Mouse (Mus musculus): Measurements from ENCODE around the gene Plekhm1. TPM values are rescaled to one million over a fixed set of nuclear protein-coding genes. Genes with fewer than 3 reads are reported as not detected.
A peak's percentile ranks its signal among the peaks of the same experiment; 100 is the strongest.

The Plekhm1 gene
- total and polyA plus RNA-seq, 3 experiments = 8.9 to 35.1 (median 11.7) TPM

GRCm38 (mm10) chr11:103362054-103362432, 50.4 kb downstream of the Plekhm1 start:
- ATAC-seq (ENCODE audit: extremely low read depth, insufficient number of reproducible peaks, low FRiP score, poor library complexity, severe bottlenecking) = 0 out of 2 replicates have a peak, but pooled peaks have one; percentile 24
- DNase-seq (ENCODE audit: low spot score) = no peak

GRCm38 (mm10) chr11:103361396-103362053, 51.0 kb downstream of the Plekhm1 start:
- TF ChIP-seq GATA2 (IDR thresholded peaks at IDR 0.05; ENCODE audit: borderline replicate concordance, low read depth, low read length) (no peak), GATA1 (IDR thresholded peaks at IDR 0.05; ENCODE audit: borderline replicate concordance, low read length) (no peak), POLR2AphosphoS5 (IDR thresholded peaks at IDR 0.05; ENCODE audit: insufficient replicate concordance, low read depth, low read length) (no peak), TAL1 (conservative IDR thresholded peaks at IDR 0.05; ENCODE audit: low read depth, low read length) (no peak), CTCF (IDR thresholded peaks at IDR 0.05; ENCODE audit: low read depth, low read length) (no peak)
- H3K27me3 ChIP-seq (ENCODE audit: insufficient read depth, low read length) = peaks cover 55% of the 10 kb centered on the region
- H3K9me3 ChIP-seq (replicated peaks) = peaks cover 15% of the 10 kb centered on the region
- DNase-seq (ENCODE audit: low spot score) (no peak), ATAC-seq (ENCODE audit: extremely low read depth, insufficient number of reproducible peaks, low FRiP score, poor library complexity, severe bottlenecking) (no peak)
- peak overlapping the region; percentile 73; the same call in 1 of the 2 replicates for H3K4me3 ChIP-seq (ENCODE audit: low read depth, low read length)
- H3K4me1 ChIP-seq (ENCODE audit: insufficient read depth, low read depth, low read length) = peaks cover 57% of the 10 kb centered on the region
- H3K36me3 ChIP-seq (replicated peaks) = peaks cover 56% of the 10 kb centered on the region

More at GRCm38 (mm10) chr11:103362054-103362432, 50.4 kb downstream of the Plekhm1 start:
- peak overlapping the region; percentile 73 for H3K4me3 ChIP-seq (ENCODE audit: low read depth, low read length)
- peaks cover 56% of the 10 kb centered on the region for H3K4me1 ChIP-seq (ENCODE audit: insufficient read depth, low read depth, low read length)
- H3K27me3 ChIP-seq (ENCODE audit: insufficient read depth, low read length) = peaks cover 49% of the 10 kb centered on the region
- H3K36me3 ChIP-seq (replicated peaks) = peaks cover 59% of the 10 kb centered on the region
- TF ChIP-seq POLR2AphosphoS5 (IDR thresholded peaks at IDR 0.05; ENCODE audit: insufficient replicate concordance, low read depth, low read length) (no peak), CTCF (IDR thresholded peaks at IDR 0.05; ENCODE audit: low read depth, low read length) (no peak), GATA2 (IDR thresholded peaks at IDR 0.05; ENCODE audit: borderline replicate concordance, low read depth, low read length) (no peak), GATA1 (IDR thresholded peaks at IDR 0.05; ENCODE audit: borderline replicate concordance, low read length) (no peak), TAL1 (conservative IDR thresholded peaks at IDR 0.05; ENCODE audit: low read depth, low read length) (no peak)
- H3K9me3 ChIP-seq (replicated peaks) = peaks cover 15% of the 10 kb centered on the region

GRCm38 (mm10) chr11:103360661-103361081, 51.8 kb downstream of the Plekhm1 start:
- no peak for DNase-seq (ENCODE audit: low spot score)
- H3K9me3 ChIP-seq (replicated peaks) = peaks cover 15% of the 10 kb centered on the region
- no peak for ATAC-seq (ENCODE audit: extremely low read depth, insufficient number of reproducible peaks, low FRiP score, poor library complexity, severe bottlenecking)
- peaks cover 47% of the 10 kb centered on the region for H3K36me3 ChIP-seq (replicated peaks)
- peak overlapping the region; percentile 52; the same call in 1 of the 2 replicates for H3K4me3 ChIP-seq (ENCODE audit: low read depth, low read length)
- peaks cover 63% of the 10 kb centered on the region for H3K27me3 ChIP-seq (ENCODE audit: insufficient read depth, low read length)
- peaks cover 64% of the 10 kb centered on the region for H3K4me1 ChIP-seq (ENCODE audit: insufficient read depth, low read depth, low read length)
- TF ChIP-seq POLR2AphosphoS5 (IDR thresholded peaks at IDR 0.05; ENCODE audit: insufficient replicate concordance, low read depth, low read length) (no peak), TAL1 (conservative IDR thresholded peaks at IDR 0.05; ENCODE audit: low read depth, low read length) (no peak), GATA1 (IDR thresholded peaks at IDR 0.05; ENCODE audit: borderline replicate concordance, low read length) (no peak), GATA2 (IDR thresholded peaks at IDR 0.05; ENCODE audit: borderline replicate concordance, low read depth, low read length) (no peak), CTCF (IDR thresholded peaks at IDR 0.05; ENCODE audit: low read depth, low read length) (no peak)

GRCm38 (mm10) chr11:103359841-103360641, 52.4 kb downstream of the Plekhm1 start:
- TF ChIP-seq CTCF (IDR thresholded peaks at IDR 0.05; ENCODE audit: low read depth, low read length) (no peak), TAL1 (conservative IDR thresholded peaks at IDR 0.05; ENCODE audit: low read depth, low read length) (no peak), POLR2AphosphoS5 (IDR thresholded peaks at IDR 0.05; ENCODE audit: insufficient replicate concordance, low read depth, low read length) (no peak), GATA2 (IDR thresholded peaks at IDR 0.05; ENCODE audit: borderline replicate concordance, low read depth, low read length) (no peak), GATA1 (IDR thresholded peaks at IDR 0.05; ENCODE audit: borderline replicate concordance, low read length) (no peak)
- Histone ChIP-seq H3K27me3 (ENCODE audit: insufficient read depth, low read length) (peaks cover 63% of the 10 kb centered on the region), H3K4me3 (ENCODE audit: low read depth, low read length) (peak overlapping the region; percentile 52; the same call in 1 of the 2 replicates), H3K36me3 (replicated peaks) (peaks cover 41% of the 10 kb centered on the region), H3K4me1 (ENCODE audit: insufficient read depth, low read depth, low read length) (peaks cover 58% of the 10 kb centered on the region), H3K9me3 (replicated peaks) (peaks cover 15% of the 10 kb centered on the region)
- ATAC-seq (ENCODE audit: extremely low read depth, insufficient number of reproducible peaks, low FRiP score, poor library complexity, severe bottlenecking) (no peak), DNase-seq (ENCODE audit: low spot score) (no peak)

- peak; percentile 38; the same call in 1 of the 2 replicates for ATAC-seq (ENCODE audit: extremely low read depth, insufficient number of reproducible peaks, low FRiP score, poor library complexity, severe bottlenecking)
- Histone ChIP-seq H3K4me1 (ENCODE audit: insufficient read depth, low read depth, low read length) (peaks cover 50% of the 10 kb centered on the region), H3K27me3 (ENCODE audit: insufficient read depth, low read length) (peaks cover 63% of the 10 kb centered on the region), H3K4me3 (ENCODE audit: low read depth, low read length) (peak overlapping the region; percentile 30; the same call in 1 of the 2 replicates), H3K9me3 (replicated peaks) (peaks cover 15% of the 10 kb centered on the region), H3K36me3 (replicated peaks) (peaks cover 34% of the 10 kb centered on the region)
- TF ChIP-seq CTCF (IDR thresholded peaks at IDR 0.05; ENCODE audit: low read depth, low read length) = peak; percentile 78
- TF ChIP-seq GATA2 (IDR thresholded peaks at IDR 0.05; ENCODE audit: borderline replicate concordance, low read depth, low read length) = no peak
- DNase-seq (ENCODE audit: low spot score) = peak; percentile 66
Measured at GRCm38 (mm10) chr11:103359122-103359521, 53.4 kb downstream of the Plekhm1 start.

DNA sequence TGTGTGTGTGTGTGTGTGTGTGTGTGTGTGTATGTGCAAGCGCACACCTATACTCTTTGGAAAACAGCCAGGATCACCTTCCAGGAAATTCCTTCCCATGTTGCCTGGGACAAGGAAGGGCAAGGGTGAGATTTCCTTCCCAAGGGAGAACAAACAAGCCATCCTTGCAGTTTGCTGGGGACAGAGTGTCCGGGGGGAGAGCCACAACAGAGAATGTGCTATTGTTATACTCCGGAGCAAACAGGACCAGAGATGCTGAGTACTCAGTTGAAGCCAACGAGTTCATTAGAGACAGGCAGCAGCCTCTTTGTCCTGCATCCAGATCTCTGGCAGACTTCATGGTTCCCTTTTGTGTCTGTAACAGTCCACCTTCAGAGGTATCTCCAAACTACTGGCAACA, 54.2 kb downstream of the Plekhm1 start:
- ATAC-seq (ENCODE audit: extremely low read depth, insufficient number of reproducible peaks, low FRiP score, poor library complexity, severe bottlenecking) (no peak), DNase-seq (ENCODE audit: low spot score) (no peak)
- Histone ChIP-seq H3K36me3 (replicated peaks) (peaks cover 34% of the 10 kb centered on the region), H3K9me3 (replicated peaks) (peaks cover 15% of the 10 kb centered on the region), H3K4me3 (ENCODE audit: low read depth, low read length) (no peak overlapping the region), H3K27me3 (ENCODE audit: insufficient read depth, low read length) (peaks cover 56% of the 10 kb centered on the region), H3K4me1 (ENCODE audit: insufficient read depth, low read depth, low read length) (peaks cover 42% of the 10 kb centered on the region)
- no peak for TF ChIP-seq POLR2AphosphoS5 (IDR thresholded peaks at IDR 0.05; ENCODE audit: insufficient replicate concordance, low read depth, low read length)
- no peak for TF ChIP-seq GATA2 (IDR thresholded peaks at IDR 0.05; ENCODE audit: borderline replicate concordance, low read depth, low read length)
- no peak for TF ChIP-seq CTCF (IDR thresholded peaks at IDR 0.05; ENCODE audit: low read depth, low read length)
- no peak for TF ChIP-seq TAL1 (conservative IDR thresholded peaks at IDR 0.05; ENCODE audit: low read depth, low read length)
- no peak for TF ChIP-seq GATA1 (IDR thresholded peaks at IDR 0.05; ENCODE audit: borderline replicate concordance, low read length)
